Mouse (Mus musculus): ENCODE data around the gene Slc26a3. TPM values are rescaled to one million over a fixed set of nuclear protein-coding genes. Genes with fewer than 3 reads are reported as not detected.
A peak's percentile ranks its signal among the peaks of the same experiment; 100 is the strongest.

The Slc26a3 gene
- polyA plus RNA-seq, 1 experiment: not detected

GRCm38 (mm10) chr12:31404575-31405240 is 14.0 kb downstream of the Slc26a3 start:
- Histone ChIP-seq H3K36me3 (ENCODE audit: control insufficient read depth, insufficient read depth) (no peaks in the 10 kb centered on the region), H3ac (ENCODE audit: control insufficient read depth, insufficient read length) (no peak overlapping the region), H3K79me2 (ENCODE audit: control insufficient read depth, insufficient read depth) (no peaks in the 10 kb centered on the region), H3K4me3 (no peak overlapping the region), H3K4me2 (ENCODE audit: low read depth) (peak overlapping the region; percentile 18), H3K27me3 (ENCODE audit: control insufficient read depth, insufficient read depth, insufficient read length) (peaks cover 10% of the 10 kb centered on the region)
- TF ChIP-seq MYOD1 (IDR thresholded peaks at IDR 0.05; ENCODE audit: control insufficient read depth in 1 of 3, insufficient read length in 2 of 3, low read depth in 2 of 3): no peak
- no peak for TF ChIP-seq SRF (IDR thresholded peaks at IDR 0.05; ENCODE audit: control insufficient read depth, insufficient read length, low read depth)

- H3K4me3 ChIP-seq: no peak overlapping the region
These were observed 25.3 kb downstream of the Slc26a3 start for GRCm38 (mm10) chr12:31415971-31416370.

GRCm38 (mm10) chr12:31421901-31422574 is 31.4 kb downstream of the Slc26a3 start:
- no peaks in the 10 kb centered on the region for H3K79me2 ChIP-seq (ENCODE audit: control insufficient read depth, insufficient read depth)

More at GRCm38 (mm10) chr12:31415971-31416370, 25.3 kb downstream of the Slc26a3 start:
- no peak overlapping the region for H3ac ChIP-seq (ENCODE audit: control insufficient read depth, insufficient read length)
- no peaks in the 10 kb centered on the region for H3K79me2 ChIP-seq (ENCODE audit: control insufficient read depth, insufficient read depth)
- H3K36me3 ChIP-seq (ENCODE audit: control insufficient read depth, insufficient read depth): no peaks in the 10 kb centered on the region
- peak overlapping the region; percentile 43 for H3K4me2 ChIP-seq (ENCODE audit: low read depth)
- peaks cover 3% of the 10 kb centered on the region for H3K27me3 ChIP-seq (ENCODE audit: control insufficient read depth, insufficient read depth, insufficient read length)
- no peak for TF ChIP-seq E2F4 (IDR thresholded peaks at IDR 0.05; ENCODE audit: insufficient read depth)
- peak; percentile 89 for TF ChIP-seq CEBPB (IDR thresholded peaks at IDR 0.05; ENCODE audit: insufficient read depth, poor library complexity, severe bottlenecking)

GRCm38 (mm10) chr12:31437791-31438190 is 47.1 kb downstream of the Slc26a3 start:
- TF ChIP-seq MAX (IDR thresholded peaks at IDR 0.05; ENCODE audit: low read depth): no peak
- no peak for TF ChIP-seq MYOD1 (IDR thresholded peaks at IDR 0.05; ENCODE audit: control insufficient read depth in 1 of 3, insufficient read length in 2 of 3, low read depth in 2 of 3)
- no peak for TF ChIP-seq SRF (IDR thresholded peaks at IDR 0.05; ENCODE audit: control insufficient read depth, insufficient read length, low read depth)
- TF ChIP-seq E2F4 (IDR thresholded peaks at IDR 0.05; ENCODE audit: insufficient read depth): no peak
- TF ChIP-seq POLR2AphosphoS2 (IDR thresholded peaks at IDR 0.05; ENCODE audit: insufficient read length, low read depth): no peak
- no peak for TF ChIP-seq TCF3 (IDR thresholded peaks at IDR 0.05; ENCODE audit: insufficient read length, low read depth)
- TF ChIP-seq REST (IDR thresholded peaks at IDR 0.05; ENCODE audit: insufficient read depth, insufficient read length): no peak
- TF ChIP-seq USF1 (IDR thresholded peaks at IDR 0.05; ENCODE audit: low read depth): no peak
- no peak for TF ChIP-seq TCF12 (IDR thresholded peaks at IDR 0.05; ENCODE audit: insufficient read depth, poor library complexity, severe bottlenecking)
- no peak for TF ChIP-seq CEBPB (IDR thresholded peaks at IDR 0.05; ENCODE audit: insufficient read depth, poor library complexity, severe bottlenecking)
- TF ChIP-seq MYOG (IDR thresholded peaks at IDR 0.05; ENCODE audit: control insufficient read depth in 1 of 3, insufficient read depth in 1 of 3, insufficient read length in 2 of 3, low read depth in 2 of 3): no peak
- no peak for TF ChIP-seq POLR2A (IDR thresholded peaks at IDR 0.05; ENCODE audit: insufficient read length, low read depth)
- Histone ChIP-seq H3K4me3 (no peak overlapping the region), H3K27me3 (ENCODE audit: control insufficient read depth, insufficient read depth, insufficient read length) (peaks cover 19% of the 10 kb centered on the region), H3K79me2 (ENCODE audit: control insufficient read depth, insufficient read depth) (no peaks in the 10 kb centered on the region), H3K4me2 (ENCODE audit: low read depth) (no peak overlapping the region), H3ac (ENCODE audit: control insufficient read depth, insufficient read length) (no peak overlapping the region), H3K36me3 (ENCODE audit: control insufficient read depth, insufficient read depth) (no peaks in the 10 kb centered on the region)

More at GRCm38 (mm10) chr12:31421901-31422574, 31.4 kb downstream of the Slc26a3 start:
- H3K36me3 ChIP-seq (ENCODE audit: control insufficient read depth, insufficient read depth): no peaks in the 10 kb centered on the region
- H3ac ChIP-seq (ENCODE audit: control insufficient read depth, insufficient read length): no peak overlapping the region
- peaks cover 3% of the 10 kb centered on the region for H3K27me3 ChIP-seq (ENCODE audit: control insufficient read depth, insufficient read depth, insufficient read length)
- no peak for TF ChIP-seq TCF3 (IDR thresholded peaks at IDR 0.05; ENCODE audit: insufficient read length, low read depth)
- no peak for TF ChIP-seq CEBPB (IDR thresholded peaks at IDR 0.05; ENCODE audit: insufficient read depth, poor library complexity, severe bottlenecking)
- no peak for TF ChIP-seq E2F4 (IDR thresholded peaks at IDR 0.05; ENCODE audit: insufficient read depth)
- TF ChIP-seq POLR2A (IDR thresholded peaks at IDR 0.05; ENCODE audit: insufficient read length, low read depth): no peak
- no peak for TF ChIP-seq MAX (IDR thresholded peaks at IDR 0.05; ENCODE audit: low read depth)
- no peak for TF ChIP-seq REST (IDR thresholded peaks at IDR 0.05; ENCODE audit: insufficient read depth, insufficient read length)
- TF ChIP-seq MYOD1 (IDR thresholded peaks at IDR 0.05; ENCODE audit: control insufficient read depth in 1 of 3, insufficient read length in 2 of 3, low read depth in 2 of 3): no peak
- no peak for TF ChIP-seq TCF12 (IDR thresholded peaks at IDR 0.05; ENCODE audit: insufficient read depth, poor library complexity, severe bottlenecking)
- no peak for TF ChIP-seq POLR2AphosphoS2 (IDR thresholded peaks at IDR 0.05; ENCODE audit: insufficient read length, low read depth)
- TF ChIP-seq SRF (IDR thresholded peaks at IDR 0.05; ENCODE audit: control insufficient read depth, insufficient read length, low read depth): no peak
- no peak for TF ChIP-seq USF1 (IDR thresholded peaks at IDR 0.05; ENCODE audit: low read depth)
- no peak for TF ChIP-seq MYOG (IDR thresholded peaks at IDR 0.05; ENCODE audit: control insufficient read depth in 1 of 3, insufficient read depth in 1 of 3, insufficient read length in 2 of 3, low read depth in 2 of 3)
- H3K4me3 ChIP-seq: no peak overlapping the region
- no peak overlapping the region for H3K4me2 ChIP-seq (ENCODE audit: low read depth)

- Histone ChIP-seq H3K27me3 (ENCODE audit: control insufficient read depth, insufficient read depth, insufficient read length) (peaks cover 33% of the 10 kb centered on the region), H3K4me2 (ENCODE audit: low read depth) (no peak overlapping the region), H3ac (ENCODE audit: control insufficient read depth, insufficient read length) (no peak overlapping the region), H3K4me3 (no peak overlapping the region), H3K79me2 (ENCODE audit: control insufficient read depth, insufficient read depth) (no peaks in the 10 kb centered on the region), H3K36me3 (ENCODE audit: control insufficient read depth, insufficient read depth) (no peaks in the 10 kb centered on the region)
- TF ChIP-seq MYOD1 (IDR thresholded peaks at IDR 0.05; ENCODE audit: control insufficient read depth in 1 of 3, insufficient read length in 2 of 3, low read depth in 2 of 3): no peak
- no peak for TF ChIP-seq TCF3 (IDR thresholded peaks at IDR 0.05; ENCODE audit: insufficient read length, low read depth)
These were observed 48.9 kb downstream of the Slc26a3 start for GRCm38 (mm10) chr12:31439612-31440011.

Measured in myocyte (in vitro differentiated cells).